8 mouse cellular contexts compared by ENCODE assay signal in genomic region chr16:23609748-23610185, GRCm38 (mm10).
DNase-seq lines count a peak whose midpoint lies in the region; ATAC-seq and TF ChIP-seq lines count a peak whose summit lies in the region.

No protein-coding gene starts in this region.

- dilution Hi-C loops in CH12.LX (cut with MboI; ENCODE audit: extremely low pct_ligation_motif_present, extremely low pct_unique_long_range_greater_than_20kb, low sequenced_read_pairs), result no loop called here

- no peak for TF ChIP-seq RAD21 in CH12.LX (IDR thresholded peaks at IDR 0.05; ENCODE audit: low read depth, low read length)

- TF ChIP-seq CTCF in CH12.LX (conservative IDR thresholded peaks at IDR 0.05 in 1 of 2, IDR thresholded peaks at IDR 0.05 in 1 of 2; ENCODE audit: low read depth in 2 of 2, low read length in 2 of 2), result no peak
- no peak for TF ChIP-seq CTCF in bone marrow macrophage, adult 2 months (IDR thresholded peaks at IDR 0.05; ENCODE audit: low read depth, low read length)

- H3K4me3 ChIP-seq in CH12.LX (replicated peaks in 1 of 3; ENCODE audit: low read depth in 2 of 3, low read length in 2 of 3, poor library complexity in 1 of 3), result no peak overlapping the region
- peak overlapping the region; percentile 61 for H3K4me3 ChIP-seq in bone marrow macrophage, adult 2 months (ENCODE audit: insufficient read depth, low read length)

- 0 out of 2 replicates have a peak, but pooled peaks have one; percentile 8 for TF ChIP-seq EP300 in CH12.LX (IDR thresholded peaks at IDR 0.05; ENCODE audit: low read length)

- intact Hi-C loops in heart, postnatal 25 days (cut with DNase I), result no loop called here

- peak; percentile 68 for ATAC-seq in neutrophil, adult 5-6 weeks (ENCODE audit: extremely low read depth, insufficient number of reproducible peaks, low FRiP score, poor library complexity, severe bottlenecking)

- H3K27ac ChIP-seq in CH12.LX (ENCODE audit: insufficient read depth, low read depth), result no peak overlapping the region
- H3K27ac ChIP-seq in bone marrow macrophage, adult 2 months (ENCODE audit: insufficient read depth, low read depth, low read length), result peak overlapping the region; percentile 79

- peak overlapping the region; percentile 92 for H3K4me2 ChIP-seq in CH12.LX (ENCODE audit: insufficient read depth, low read depth, poor library complexity, severe bottlenecking)

- no peaks in the 10 kb centered on the region for H3K27me3 ChIP-seq in CH12.LX (replicated peaks)

- H3K9ac ChIP-seq in CH12.LX (ENCODE audit: insufficient read depth, low read depth), result no peak overlapping the region

- no peaks in the 10 kb centered on the region for H3K9me3 ChIP-seq in CH12.LX (replicated peaks; ENCODE audit: low read length)

- H3K79me2 ChIP-seq in CH12.LX (replicated peaks; ENCODE audit: control insufficient read depth, extremely low read depth, insufficient read depth, poor library complexity, severe bottlenecking), result no peaks in the 10 kb centered on the region

- in situ Hi-C loops in CH12.LX (cut with MboI; ENCODE audit: low pct_ligation_motif_present, low pct_unique_long_range_greater_than_20kb, low sequenced_read_pairs), result no loop called here

- peak; percentile 8 for DNase-seq in CH12.LX (ENCODE audit: extremely low read depth)
- DNase-seq in fibroblast of lung, adult 2 months (ENCODE audit: low read depth), result peak; percentile 27
- peak; percentile 39 for DNase-seq in heart, postnatal 25 days (ENCODE audit: low spot score)
- peak; percentile 26 to 47 for DNase-seq in kidney, postnatal 4 days
- peak; percentile 40 to 66 for DNase-seq in lung, adult 18-20 months
- DNase-seq in thymus, postnatal 36 days, result peak; percentile 26 to 44

- peaks cover 4 to 19% of the 10 kb centered on the region in 2 experiments; a peak in 2 of 4 replicates for H3K4me1 ChIP-seq in CH12.LX (ENCODE audit: control insufficient read depth in 1 of 2, insufficient read depth in 2 of 2)
- H3K4me1 ChIP-seq in bone marrow macrophage, adult 2 months (ENCODE audit: control insufficient read depth, insufficient read depth, low read length), result peaks cover 6% of the 10 kb centered on the region

- H3K36me3 ChIP-seq in CH12.LX (replicated peaks in 1 of 2; ENCODE audit: control insufficient read depth in 1 of 2, insufficient read depth in 1 of 2, low read length in 1 of 2), result no peaks in the 10 kb centered on the region

- TF ChIP-seq POLR2A in CH12.LX (IDR thresholded peaks at IDR 0.05; ENCODE audit: low read depth, low read length), result no peak
- no peak for TF ChIP-seq POLR2A in bone marrow macrophage, adult 2 months (IDR thresholded peaks at IDR 0.05; ENCODE audit: borderline replicate concordance, low read depth, low read length)

TF ChIP-seq in CH12.LX, 34 proteins besides CTCF, POLR2A, EP300 and RAD21:
- TF ChIP-seq IRF4 (IDR thresholded peaks at IDR 0.05; ENCODE audit: low read depth, low read length) (peak; percentile 70), MAFK (IDR thresholded peaks at IDR 0.05; ENCODE audit: insufficient replicate concordance, low read length) (no peak), UBTF (IDR thresholded peaks at IDR 0.05; ENCODE audit: low read depth, low read length) (no peak), ZNF384 (IDR thresholded peaks at IDR 0.05; ENCODE audit: low read depth, low read length) (no peak)
